Mouse (Mus musculus) yolk sac, embryonic 10.5 days (tissue): ENCODE data around the gene Tgm3.
A peak's percentile ranks its signal among the peaks of the same experiment; 100 is the strongest.

Experiments
- DNase-seq: peaks from one replicate; pipeline ENCODE4 v3.0.0-alpha.2; 2017; ENCODE audit warnings: low spot score

The Tgm3 gene

DNA sequence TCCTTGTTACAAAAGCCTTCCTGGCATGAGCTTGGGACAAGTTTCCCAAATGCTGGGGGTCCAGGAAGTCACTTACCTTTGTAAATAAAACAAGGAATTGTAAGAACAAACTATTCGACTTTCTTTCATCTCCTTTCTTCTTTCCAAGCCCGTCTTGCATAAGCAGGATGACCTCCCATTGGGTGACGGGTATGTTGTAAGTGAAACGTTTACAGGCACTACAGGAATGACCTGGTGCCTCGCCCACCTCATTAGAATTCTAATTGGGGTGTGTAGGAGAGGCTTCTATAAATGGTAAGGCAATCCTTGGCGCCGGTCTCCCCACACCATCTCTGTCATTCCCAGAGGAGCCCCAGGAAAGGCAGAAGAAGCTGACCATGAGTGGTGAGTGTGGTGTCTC is at the start of gene Tgm3:
TSS of gene Tgm3 (plus strand) at position 324 of the 400 bp plus-strand sequence.
- DNase-seq: no peak

DNA sequence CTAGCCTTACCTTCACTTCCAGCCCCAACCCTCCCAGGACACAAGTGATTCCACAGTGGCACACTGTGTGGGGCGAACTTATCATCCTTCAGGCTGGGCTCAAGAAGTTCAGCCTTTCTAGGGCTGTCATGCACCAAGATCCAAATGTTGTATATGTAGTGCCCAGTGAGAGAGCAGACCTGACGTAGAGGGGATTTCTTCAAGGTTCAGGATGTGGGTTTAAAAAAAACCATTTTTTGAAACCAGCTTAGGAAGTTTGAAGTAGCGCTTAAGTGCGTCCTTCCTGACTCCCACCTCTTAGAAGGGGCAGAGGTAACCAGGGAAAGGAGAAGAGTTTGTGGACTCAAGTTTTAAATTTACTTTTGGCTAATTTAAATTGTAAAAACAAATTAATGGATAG is 31.5 kb upstream of the Tgm3 start:
- DNase-seq: no peak

DNA sequence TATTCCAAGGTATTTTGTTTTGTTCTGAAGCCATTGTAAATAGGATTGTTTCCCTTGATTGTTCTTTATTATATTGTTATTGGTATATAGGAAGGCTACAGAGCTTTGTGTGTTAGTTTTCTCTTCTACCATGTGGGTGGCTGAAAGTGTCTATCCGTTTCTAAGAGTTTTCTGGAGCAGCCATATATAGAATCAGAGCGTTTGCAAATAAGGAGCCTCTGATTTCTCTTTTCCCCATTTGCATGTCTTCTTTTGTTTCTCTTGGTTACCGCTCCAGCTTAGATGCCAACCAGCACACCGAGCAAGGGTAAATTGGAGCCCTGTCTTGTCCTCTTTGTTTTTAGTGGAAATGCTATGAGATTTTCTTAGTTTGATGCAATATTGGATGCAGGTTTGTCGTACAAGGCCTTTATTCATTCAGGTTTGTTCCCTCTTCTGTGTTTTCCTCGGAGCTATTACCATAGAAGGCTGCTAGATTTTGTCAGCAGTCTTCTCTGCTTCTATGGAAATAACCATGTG is 24.6 kb upstream of the Tgm3 start:
- no peak for DNase-seq

- no peak for DNase-seq
Measured at GRCm38 (mm10) chr2:129989646-129990045, 22.5 kb upstream of the Tgm3 start.

GRCm38 (mm10) chr2:129994468-129994867 is 17.7 kb upstream of the Tgm3 start:
- peak; percentile 2 for DNase-seq

DNA sequence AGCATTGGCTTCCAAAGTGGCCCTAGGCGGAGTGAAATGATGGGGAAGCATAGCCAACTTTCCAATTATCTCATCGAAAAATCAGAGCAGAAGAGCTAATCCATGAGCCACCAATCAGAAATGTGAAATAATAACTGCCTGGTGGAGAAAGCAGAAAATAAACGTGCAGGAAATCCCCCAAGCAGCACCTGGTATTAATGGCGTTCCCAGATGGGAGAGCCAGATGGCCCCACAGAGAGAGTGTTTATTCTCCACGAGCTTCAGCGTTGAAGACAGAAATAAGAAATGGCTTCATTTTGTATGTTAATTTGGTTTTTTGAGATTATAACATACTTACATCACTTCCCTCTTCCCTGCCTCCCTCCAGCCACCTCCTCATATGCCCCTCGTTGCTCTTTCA is 13.7 kb upstream of the Tgm3 start:
- no peak for DNase-seq

- DNase-seq: no peak
Measured at GRCm38 (mm10) chr2:129999296-129999695, 12.9 kb upstream of the Tgm3 start.

- no peak for DNase-seq
Measured at GRCm38 (mm10) chr2:130000601-130001000, 11.5 kb upstream of the Tgm3 start.

DNA sequence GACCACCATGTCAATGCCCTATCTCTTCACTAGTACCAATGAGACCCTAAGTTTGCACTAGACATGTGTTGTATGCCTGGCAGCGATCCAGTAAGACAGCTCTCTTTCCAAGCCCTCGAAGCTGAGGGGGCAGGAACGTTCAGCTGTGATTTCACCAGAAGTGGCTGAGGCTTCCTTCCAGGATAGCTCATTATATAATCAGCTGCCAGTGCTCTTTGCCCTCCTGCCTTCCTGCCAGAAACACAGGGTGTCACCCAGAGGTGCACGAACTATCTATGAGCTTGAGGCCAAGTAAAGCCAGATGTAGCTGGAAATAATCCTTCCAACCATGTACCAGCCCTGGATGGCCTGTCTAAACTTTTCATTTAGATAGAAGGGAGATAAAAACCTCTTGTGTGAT is 8.1 kb upstream of the Tgm3 start:
- no peak for DNase-seq

DNA sequence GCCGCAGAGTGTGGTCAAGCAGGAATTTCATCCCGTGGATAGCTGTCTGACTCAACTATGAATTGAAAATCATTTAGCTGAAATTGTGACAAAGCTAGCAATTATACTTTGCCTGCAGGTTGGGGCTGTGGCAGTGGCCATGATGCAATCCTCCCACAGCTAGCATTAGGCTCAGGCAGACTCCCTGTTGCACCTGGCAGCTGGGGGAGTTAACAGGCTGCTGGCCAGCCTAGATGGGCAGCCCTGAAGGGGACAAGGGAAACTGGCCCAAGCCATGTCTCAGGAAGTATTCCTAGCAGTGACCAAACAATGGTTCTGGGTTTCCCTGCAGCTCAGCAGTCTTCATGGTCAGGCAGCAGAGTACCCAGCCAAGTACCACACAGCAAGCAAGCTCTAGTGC is 2.8 kb upstream of the Tgm3 start:
- no peak for DNase-seq

DNA sequence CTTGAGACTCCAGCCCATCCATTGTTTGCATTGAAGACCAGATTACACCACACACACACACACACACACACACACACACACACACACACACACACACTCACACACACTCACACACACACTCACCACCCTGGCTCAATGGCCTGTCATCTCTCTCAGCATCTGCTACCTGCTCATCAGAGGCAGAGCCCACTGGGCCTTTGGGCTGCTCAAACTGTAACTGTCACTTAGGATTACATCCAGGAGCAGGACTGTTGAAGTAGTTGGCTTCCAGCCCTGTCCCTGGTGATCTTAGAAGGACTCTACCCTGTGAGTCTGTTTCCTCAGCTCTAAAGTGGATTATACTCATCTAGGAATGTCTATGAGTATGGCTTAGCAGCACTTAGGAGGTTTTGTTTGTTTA is 1.5 kb downstream of the Tgm3 start:
- no peak for DNase-seq

DNA sequence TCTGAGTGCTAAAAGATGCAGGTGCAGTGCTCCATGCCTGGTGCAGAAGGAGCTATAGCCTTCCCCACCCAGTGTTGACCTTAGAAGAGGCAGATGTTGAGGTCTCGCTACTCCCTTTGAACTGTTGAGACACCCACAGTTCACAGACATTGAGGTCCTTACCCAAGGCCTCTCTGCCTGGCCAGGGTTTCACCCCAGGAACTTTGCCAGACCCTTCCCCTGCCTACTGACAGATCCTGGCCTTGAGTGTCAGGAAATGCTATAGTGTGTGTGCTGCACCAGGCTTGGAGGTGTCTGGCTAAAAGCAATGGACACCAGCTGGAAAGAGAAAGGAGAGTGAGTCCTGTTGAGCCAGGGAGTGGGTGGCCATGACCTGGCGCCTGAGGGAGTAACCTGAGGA is 3.0 kb downstream of the Tgm3 start:
- DNase-seq: no peak

DNA sequence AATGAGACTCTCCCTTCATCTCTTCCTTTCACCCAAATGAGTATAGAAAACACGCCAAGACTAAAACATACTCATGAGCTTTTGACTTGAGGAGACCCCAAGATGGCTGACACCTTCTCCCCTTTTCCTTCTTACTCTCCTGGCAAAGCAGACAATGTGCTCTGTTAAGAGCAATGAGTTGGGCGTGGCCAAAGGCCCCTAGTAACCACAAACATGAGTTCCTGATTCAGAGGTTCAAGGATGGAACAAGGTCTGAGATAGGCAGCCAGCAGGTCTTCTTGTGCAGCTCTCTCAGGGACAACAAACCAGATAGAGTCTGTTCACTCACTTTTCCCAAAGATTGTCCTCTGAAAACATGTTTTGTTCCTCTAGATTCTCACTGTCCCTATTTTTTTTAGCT is 5.9 kb downstream of the Tgm3 start:
- DNase-seq: no peak

GRCm38 (mm10) chr2:130027890-130028289 is 15.7 kb downstream of the Tgm3 start:
- no peak for DNase-seq

DNA sequence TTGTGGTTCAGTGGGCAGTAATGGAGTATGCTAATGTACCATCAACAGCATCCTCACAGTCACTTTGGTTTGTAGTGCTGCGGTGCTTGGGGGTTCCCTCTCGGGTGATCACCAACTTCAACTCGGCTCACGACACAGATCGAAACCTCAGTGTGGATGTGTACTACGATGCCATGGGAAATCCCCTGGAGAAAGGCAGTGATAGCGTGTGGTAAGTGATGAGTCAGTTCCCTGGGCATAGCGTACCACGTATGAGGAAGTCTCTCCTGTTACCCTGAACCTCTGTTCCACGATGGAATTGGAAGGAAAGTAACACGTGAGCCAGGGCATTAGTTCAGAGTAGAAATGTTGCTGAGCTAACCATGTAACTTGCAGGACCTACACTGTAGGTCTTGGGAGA is 17.7 kb downstream of the Tgm3 start:
- DNase-seq: no peak

- DNase-seq: no peak
Measured at GRCm38 (mm10) chr2:130032661-130033060, 20.5 kb downstream of the Tgm3 start.

GRCm38 (mm10) chr2:130036846-130037245 is 24.7 kb downstream of the Tgm3 start:
- no peak for DNase-seq

- DNase-seq: no peak
Measured at GRCm38 (mm10) chr2:130038971-130039370, 26.8 kb downstream of the Tgm3 start.

GRCm38 (mm10) chr2:130040190-130040886 is 28.2 kb downstream of the Tgm3 start:
- no peak for DNase-seq

- DNase-seq: no peak
Measured at GRCm38 (mm10) chr2:130043835-130044234, 31.7 kb downstream of the Tgm3 start.

DNA sequence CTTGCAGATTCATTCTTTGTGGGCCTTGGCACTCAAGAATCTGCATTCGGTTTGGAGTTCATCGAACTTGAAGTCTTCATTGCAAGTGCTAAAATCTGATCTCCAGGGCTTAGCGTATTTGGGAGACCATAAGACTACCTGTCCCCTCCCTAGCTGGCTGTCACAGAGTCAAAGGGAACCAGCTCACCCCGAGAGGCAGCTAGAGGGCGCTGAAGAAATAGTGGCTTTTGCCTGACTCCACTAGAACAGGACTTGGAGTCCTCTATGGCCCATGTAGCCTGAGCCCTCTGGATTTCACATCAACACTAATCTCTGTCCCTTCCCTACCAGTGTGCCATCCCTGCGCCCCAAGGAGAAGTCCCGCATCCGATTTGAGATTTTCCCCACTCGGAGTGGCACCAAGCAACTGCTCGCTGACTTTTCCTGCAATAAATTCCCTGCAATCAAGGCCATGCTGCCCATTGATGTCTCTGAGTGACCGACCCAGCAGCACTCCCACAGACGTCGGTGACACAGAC is 35.8 kb downstream of the Tgm3 start:
- no peak for DNase-seq

GRCm38 (mm10) chr2:130048792-130049191 is 36.6 kb downstream of the Tgm3 start:
- no peak for DNase-seq

DNA sequence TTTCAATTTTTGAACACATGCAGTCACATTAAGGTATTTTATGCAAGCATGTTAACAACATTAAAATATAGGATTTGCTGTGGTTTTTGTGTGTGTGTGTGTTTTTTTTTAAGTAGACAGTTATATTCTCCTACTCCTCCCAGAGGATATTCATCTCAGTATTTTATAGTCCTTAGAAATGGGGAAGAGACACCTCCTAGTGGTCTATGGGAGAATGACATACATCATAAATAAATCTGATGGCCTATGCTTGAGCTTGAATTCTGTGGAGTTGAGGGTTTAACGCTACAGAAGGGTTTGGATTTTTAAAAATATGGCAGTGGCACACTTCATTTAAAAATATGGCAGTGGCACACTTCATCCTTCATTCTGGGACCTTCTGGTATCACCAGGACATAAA is 46.0 kb downstream of the Tgm3 start:
- DNase-seq: no peak

- DNase-seq: no peak
Measured at GRCm38 (mm10) chr2:130068228-130068627, 56.1 kb downstream of the Tgm3 start.
